Mouse (Mus musculus): Measurements from ENCODE around the gene Pomp. TPM values are rescaled to one million over a fixed set of nuclear protein-coding genes. Genes with fewer than 3 reads are reported as not detected.

Pomp gene
- polyA plus RNA-seq, 1 experiment, result 220 TPM

DNA sequence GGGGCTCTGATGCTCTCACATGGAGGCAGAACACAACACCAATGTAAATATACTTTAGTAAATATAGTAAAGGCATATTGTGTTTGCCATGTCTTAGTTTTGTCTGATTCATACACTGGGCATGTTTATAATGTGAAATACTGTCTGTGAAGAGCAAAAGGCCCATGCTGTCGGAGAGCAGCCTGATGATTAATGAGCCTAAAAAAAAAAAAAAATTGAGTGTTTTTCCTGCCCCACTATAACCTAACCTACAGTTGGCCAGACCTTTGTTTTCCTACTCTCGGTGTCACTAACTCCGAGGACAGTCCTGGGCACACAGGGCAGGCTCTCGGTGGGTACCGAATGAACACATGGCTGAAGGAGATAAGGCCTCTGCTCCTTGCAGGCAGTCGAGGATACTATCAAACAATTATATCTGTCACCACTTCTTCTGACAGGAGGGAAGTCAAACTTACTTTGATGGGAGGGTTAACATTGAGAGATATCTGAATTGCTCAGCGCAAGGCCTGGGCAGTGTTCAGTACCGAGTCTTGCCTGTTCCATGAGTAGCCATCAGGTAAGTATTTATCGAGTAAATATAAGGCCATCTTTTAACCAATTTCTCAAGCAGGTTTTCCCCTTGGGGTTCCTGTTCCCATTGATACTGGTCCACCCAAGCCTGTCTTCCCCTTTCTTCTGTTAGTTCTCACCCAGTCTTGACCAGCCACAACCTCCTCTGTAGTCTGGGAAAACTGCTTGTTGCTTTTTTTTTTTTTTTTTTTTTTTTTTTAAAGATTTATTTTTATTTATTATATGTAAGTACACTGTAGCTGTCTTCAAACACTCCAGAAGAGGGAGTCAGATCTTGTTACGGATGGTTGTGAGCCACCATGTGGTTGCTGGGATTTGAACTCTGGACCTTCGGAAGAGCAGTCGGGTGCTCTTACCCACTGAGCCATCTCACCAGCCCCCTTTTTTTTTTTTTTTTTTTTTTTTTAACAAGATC, 28.3 kb downstream of the Pomp start:
- H3K36me3 ChIP-seq (ENCODE audit: control insufficient read depth, insufficient read depth), result no peaks in the 10 kb centered on the region
- no peaks in the 10 kb centered on the region for H3K27me3 ChIP-seq (ENCODE audit: control insufficient read depth, insufficient read depth, insufficient read length)
- no peak overlapping the region for H3ac ChIP-seq (ENCODE audit: control insufficient read depth, insufficient read length)
- H3K4me2 ChIP-seq (ENCODE audit: low read depth), result no peak overlapping the region
- TF ChIP-seq E2F4 (IDR thresholded peaks at IDR 0.05; ENCODE audit: insufficient read depth) (no peak), CEBPB (IDR thresholded peaks at IDR 0.05; ENCODE audit: insufficient read depth, poor library complexity, severe bottlenecking) (no peak), TCF12 (IDR thresholded peaks at IDR 0.05; ENCODE audit: insufficient read depth, poor library complexity, severe bottlenecking) (no peak), POLR2A (IDR thresholded peaks at IDR 0.05; ENCODE audit: insufficient read length, low read depth) (no peak), MYOG (IDR thresholded peaks at IDR 0.05; ENCODE audit: control insufficient read depth in 1 of 3, insufficient read depth in 1 of 3, insufficient read length in 2 of 3, low read depth in 2 of 3) (no peak), TCF3 (IDR thresholded peaks at IDR 0.05; ENCODE audit: insufficient read length, low read depth) (no peak), POLR2AphosphoS2 (IDR thresholded peaks at IDR 0.05; ENCODE audit: insufficient read length, low read depth) (no peak)
- H3K79me2 ChIP-seq (ENCODE audit: control insufficient read depth, insufficient read depth), result no peaks in the 10 kb centered on the region
- no peak overlapping the region for H3K4me3 ChIP-seq

DNA sequence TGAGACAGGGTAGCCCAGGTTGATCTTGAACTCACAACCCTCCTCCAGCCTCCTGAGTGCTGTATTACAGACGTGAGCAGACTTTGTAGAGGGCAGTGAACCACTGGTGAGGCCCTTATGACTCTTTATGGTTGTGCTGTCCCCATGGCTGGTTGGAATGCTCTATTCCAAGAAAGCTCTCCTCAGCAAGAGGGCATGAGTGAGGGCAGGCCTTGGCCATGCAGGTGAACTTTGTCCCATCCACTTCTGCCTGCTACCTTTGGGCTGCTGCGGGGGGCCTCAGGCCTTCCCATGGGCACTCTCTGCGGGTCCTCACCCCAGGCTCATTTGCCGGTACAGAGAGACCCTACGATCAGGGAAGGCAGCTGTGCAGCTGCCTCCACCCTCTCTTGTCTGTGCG, 32.5 kb downstream of the Pomp start:
- Histone ChIP-seq H3K4me2 (ENCODE audit: low read depth) (no peak overlapping the region), H3K27me3 (ENCODE audit: control insufficient read depth, insufficient read depth, insufficient read length) (no peaks in the 10 kb centered on the region), H3K79me2 (ENCODE audit: control insufficient read depth, insufficient read depth) (no peaks in the 10 kb centered on the region), H3ac (ENCODE audit: control insufficient read depth, insufficient read length) (no peak overlapping the region), H3K4me3 (no peak overlapping the region), H3K36me3 (ENCODE audit: control insufficient read depth, insufficient read depth) (no peaks in the 10 kb centered on the region)
- TF ChIP-seq REST (IDR thresholded peaks at IDR 0.05; ENCODE audit: insufficient read depth, insufficient read length) (no peak), POLR2AphosphoS2 (IDR thresholded peaks at IDR 0.05; ENCODE audit: insufficient read length, low read depth) (no peak)

DNA sequence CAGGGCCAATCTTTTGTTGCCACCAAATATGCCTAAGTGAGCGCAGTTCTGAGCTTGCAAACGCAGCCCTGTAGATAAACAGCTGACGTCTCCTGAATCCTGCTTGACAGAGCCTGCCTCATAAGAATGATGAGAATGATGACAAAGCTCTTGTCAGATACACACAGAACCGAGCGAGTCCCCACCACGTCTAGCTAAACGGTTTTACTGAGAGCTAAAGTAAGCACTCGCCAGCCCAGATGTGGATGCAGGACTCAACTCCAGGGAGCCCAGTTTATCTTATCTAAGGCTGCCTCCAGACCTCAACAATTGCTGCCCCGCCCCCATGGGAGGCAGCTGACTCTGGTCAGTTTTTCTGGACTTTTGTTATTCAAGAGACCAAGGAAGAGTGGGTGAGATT, 32.9 kb downstream of the Pomp start:
- Histone ChIP-seq H3K4me2 (ENCODE audit: low read depth) (peak overlapping the region; percentile 77), H3K27me3 (ENCODE audit: control insufficient read depth, insufficient read depth, insufficient read length) (no peaks in the 10 kb centered on the region), H3ac (ENCODE audit: control insufficient read depth, insufficient read length) (no peak overlapping the region), H3K36me3 (ENCODE audit: control insufficient read depth, insufficient read depth) (no peaks in the 10 kb centered on the region), H3K4me3 (no peak overlapping the region), H3K79me2 (ENCODE audit: control insufficient read depth, insufficient read depth) (no peaks in the 10 kb centered on the region)
- TF ChIP-seq SRF (IDR thresholded peaks at IDR 0.05; ENCODE audit: control insufficient read depth, insufficient read length, low read depth) (no peak), POLR2AphosphoS2 (IDR thresholded peaks at IDR 0.05; ENCODE audit: insufficient read length, low read depth) (no peak), MAX (IDR thresholded peaks at IDR 0.05; ENCODE audit: low read depth) (no peak), POLR2A (IDR thresholded peaks at IDR 0.05; ENCODE audit: insufficient read length, low read depth) (no peak), CEBPB (IDR thresholded peaks at IDR 0.05; ENCODE audit: insufficient read depth, poor library complexity, severe bottlenecking) (no peak), E2F4 (IDR thresholded peaks at IDR 0.05; ENCODE audit: insufficient read depth) (no peak), MYOD1 (IDR thresholded peaks at IDR 0.05; ENCODE audit: control insufficient read depth in 1 of 3, insufficient read length in 2 of 3, low read depth in 2 of 3) (no peak), USF1 (IDR thresholded peaks at IDR 0.05; ENCODE audit: low read depth) (no peak), REST (IDR thresholded peaks at IDR 0.05; ENCODE audit: insufficient read depth, insufficient read length) (no peak), TCF3 (IDR thresholded peaks at IDR 0.05; ENCODE audit: insufficient read length, low read depth) (no peak), MYOG (IDR thresholded peaks at IDR 0.05; ENCODE audit: control insufficient read depth in 1 of 3, insufficient read depth in 1 of 3, insufficient read length in 2 of 3, low read depth in 2 of 3) (no peak), TCF12 (IDR thresholded peaks at IDR 0.05; ENCODE audit: insufficient read depth, poor library complexity, severe bottlenecking) (no peak)

DNA sequence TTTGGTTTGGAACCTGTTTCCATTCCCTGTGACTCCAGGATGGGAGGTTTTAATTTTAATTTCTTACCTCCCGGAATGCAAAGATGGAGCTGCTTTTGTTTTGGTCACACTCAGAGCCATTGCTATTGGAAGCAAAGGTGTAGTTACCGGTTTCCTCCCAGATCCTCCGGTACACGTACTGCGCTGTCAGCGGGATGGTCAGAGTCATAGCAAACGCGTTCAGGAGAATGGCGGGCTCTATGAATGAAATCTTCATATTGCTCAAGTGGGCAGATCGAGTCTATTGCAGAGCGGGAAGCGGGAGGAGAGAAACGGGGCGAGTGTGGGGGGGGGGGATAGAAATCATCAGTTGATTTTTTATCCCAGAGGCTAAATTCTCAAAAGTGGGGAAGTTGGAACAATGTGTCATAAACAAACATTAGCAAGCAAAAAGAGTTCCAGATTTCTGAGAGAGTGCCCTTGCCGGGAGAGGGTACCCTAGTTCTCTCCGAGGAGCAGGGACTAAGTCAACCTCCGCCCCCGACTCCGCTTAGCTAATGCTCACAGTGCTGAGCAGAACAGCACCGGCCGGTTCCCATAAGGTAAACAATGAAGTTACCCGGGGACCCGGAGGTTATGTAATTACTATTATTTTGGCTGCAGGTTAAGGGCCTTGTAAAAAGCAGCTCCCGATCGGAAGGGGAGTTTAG, 33.6 kb downstream of the Pomp start:
- peak overlapping the region; percentile 77 for H3K4me2 ChIP-seq (ENCODE audit: low read depth)
- TF ChIP-seq POLR2A (IDR thresholded peaks at IDR 0.05; ENCODE audit: insufficient read length, low read depth), result no peak
- TF ChIP-seq POLR2AphosphoS2 (IDR thresholded peaks at IDR 0.05; ENCODE audit: insufficient read length, low read depth), result no peak
- TF ChIP-seq CEBPB (IDR thresholded peaks at IDR 0.05; ENCODE audit: insufficient read depth, poor library complexity, severe bottlenecking), result no peak
- no peak for TF ChIP-seq MYOG (IDR thresholded peaks at IDR 0.05; ENCODE audit: control insufficient read depth in 1 of 3, insufficient read depth in 1 of 3, insufficient read length in 2 of 3, low read depth in 2 of 3)
- TF ChIP-seq TCF3 (IDR thresholded peaks at IDR 0.05; ENCODE audit: insufficient read length, low read depth), result no peak
- no peak for TF ChIP-seq E2F4 (IDR thresholded peaks at IDR 0.05; ENCODE audit: insufficient read depth)
- TF ChIP-seq SRF (IDR thresholded peaks at IDR 0.05; ENCODE audit: control insufficient read depth, insufficient read length, low read depth), result no peak
- no peak for TF ChIP-seq MAX (IDR thresholded peaks at IDR 0.05; ENCODE audit: low read depth)
- TF ChIP-seq USF1 (IDR thresholded peaks at IDR 0.05; ENCODE audit: low read depth), result no peak
- no peak for TF ChIP-seq TCF12 (IDR thresholded peaks at IDR 0.05; ENCODE audit: insufficient read depth, poor library complexity, severe bottlenecking)
- no peak for TF ChIP-seq MYOD1 (IDR thresholded peaks at IDR 0.05; ENCODE audit: control insufficient read depth in 1 of 3, insufficient read length in 2 of 3, low read depth in 2 of 3)
- TF ChIP-seq REST (IDR thresholded peaks at IDR 0.05; ENCODE audit: insufficient read depth, insufficient read length), result no peak
- H3K27me3 ChIP-seq (ENCODE audit: control insufficient read depth, insufficient read depth, insufficient read length), result no peaks in the 10 kb centered on the region
- H3K79me2 ChIP-seq (ENCODE audit: control insufficient read depth, insufficient read depth), result no peaks in the 10 kb centered on the region
- H3ac ChIP-seq (ENCODE audit: control insufficient read depth, insufficient read length), result no peak overlapping the region
- H3K4me3 ChIP-seq, result peak overlapping the region; percentile 37
- H3K36me3 ChIP-seq (ENCODE audit: control insufficient read depth, insufficient read depth), result no peaks in the 10 kb centered on the region
